Mouse (Mus musculus): Measurements from ENCODE around the gene Slc22a4.

- no peak for TF ChIP-seq CTCF (IDR thresholded peaks at IDR 0.05; ENCODE audit: borderline replicate concordance, control insufficient read depth, extremely low read depth, insufficient read depth, low read length, poor library complexity)
- no peak for TF ChIP-seq POLR2A (IDR thresholded peaks at IDR 0.05; ENCODE audit: control insufficient read depth, extremely low read depth, insufficient read depth, low read length, poor library complexity)
Measured at GRCm38 (mm10) chr11:54062086-54062752, 34.3 kb upstream of the Slc22a4 start.

Measured in thymus, adult 2 months (tissue).